Mouse (Mus musculus): ENCODE data around the gene Mafk. TPM values are rescaled to one million over a fixed set of nuclear protein-coding genes. Genes with fewer than 3 reads are reported as not detected.

Mafk gene
- polyA plus RNA-seq, 2 experiments from 2014 or later, result 10.4 to 16.7 TPM

- ATAC-seq, result no peak
These were observed 27.5 kb downstream of the Mafk start for GRCm38 (mm10) chr5:139818801-139819200.

DNA sequence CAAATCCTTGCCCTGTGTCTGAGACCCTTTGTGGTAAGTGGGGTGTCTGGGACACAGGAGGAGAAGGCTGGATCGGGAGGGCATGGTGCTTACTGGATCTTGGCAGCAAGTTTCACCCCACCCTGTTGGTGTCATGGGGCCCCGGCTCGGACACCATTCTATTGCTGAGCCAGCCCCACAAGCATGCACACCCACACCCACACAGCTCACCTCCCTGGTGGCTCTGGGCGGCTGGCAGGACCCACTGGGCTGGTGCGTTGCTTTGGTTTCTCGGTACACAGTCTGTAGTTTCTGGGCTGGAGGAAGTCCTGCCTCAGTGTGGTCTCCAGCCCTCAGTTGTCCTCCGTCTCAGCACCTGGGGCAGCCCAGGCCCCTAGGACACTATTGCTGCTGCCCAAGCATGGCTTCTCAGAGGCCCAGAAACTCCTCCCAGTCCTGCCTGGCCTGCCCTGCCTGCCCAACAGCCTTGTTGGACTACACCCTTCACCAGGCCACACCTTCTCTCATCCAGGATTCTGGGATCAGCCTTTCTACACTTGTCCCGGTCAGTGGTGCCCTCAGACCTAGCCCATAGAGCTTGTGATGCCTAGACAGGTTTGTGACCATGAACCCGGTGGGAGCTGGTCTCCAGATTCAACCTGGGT lies 28.3 kb downstream of the Mafk start, which contains the start of gene Tmem184a:
TSS of gene Tmem184a (minus strand) at position 380 of the 644 bp plus-strand sequence.
- no peak for ATAC-seq

- ATAC-seq, result no peak
These were observed 30.4 kb downstream of the Mafk start for GRCm38 (mm10) chr5:139821466-139822459.

GRCm38 (mm10) chr5:139824531-139824930 lies 33.2 kb downstream of the Mafk start:
- ATAC-seq, result no peak

GRCm38 (mm10) chr5:139825947-139826346 lies 34.6 kb downstream of the Mafk start:
- ATAC-seq, result no peak

GRCm38 (mm10) chr5:139826357-139827055 lies 35.2 kb downstream of the Mafk start, which contains the start of the genes Gm26938 and Psmg3:
Gene Gm26938, minus strand, starts transcription at chr5:139826407.
Gene Psmg3, minus strand, starts transcription at chr5:139826885.
- ATAC-seq, result peak; percentile 73

- ATAC-seq, result no peak
These were observed 36.3 kb downstream of the Mafk start for GRCm38 (mm10) chr5:139827593-139827992.

GRCm38 (mm10) chr5:139829384-139829783 lies 38.1 kb downstream of the Mafk start:
- ATAC-seq, result no peak

DNA sequence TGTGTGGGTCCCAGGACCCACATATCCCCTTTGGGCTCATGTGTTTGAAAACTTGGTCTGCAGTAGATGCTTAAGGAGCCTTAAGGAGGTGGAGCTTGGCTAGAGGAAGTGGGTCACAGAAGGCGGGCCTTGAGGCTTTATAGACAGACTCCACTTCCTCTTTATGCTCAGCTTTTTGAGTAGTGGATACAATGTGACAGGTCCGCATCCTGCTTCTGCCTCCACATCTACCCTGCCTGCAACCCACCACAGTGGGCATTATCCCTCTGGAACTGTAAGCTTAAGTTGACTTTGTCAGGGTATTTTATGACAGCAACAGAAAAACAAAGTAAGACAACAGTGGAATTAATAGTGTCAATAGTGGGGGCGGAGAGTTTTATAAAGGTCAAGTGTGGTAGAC lies 39.4 kb downstream of the Mafk start:
- ATAC-seq, result peak; percentile 77

DNA sequence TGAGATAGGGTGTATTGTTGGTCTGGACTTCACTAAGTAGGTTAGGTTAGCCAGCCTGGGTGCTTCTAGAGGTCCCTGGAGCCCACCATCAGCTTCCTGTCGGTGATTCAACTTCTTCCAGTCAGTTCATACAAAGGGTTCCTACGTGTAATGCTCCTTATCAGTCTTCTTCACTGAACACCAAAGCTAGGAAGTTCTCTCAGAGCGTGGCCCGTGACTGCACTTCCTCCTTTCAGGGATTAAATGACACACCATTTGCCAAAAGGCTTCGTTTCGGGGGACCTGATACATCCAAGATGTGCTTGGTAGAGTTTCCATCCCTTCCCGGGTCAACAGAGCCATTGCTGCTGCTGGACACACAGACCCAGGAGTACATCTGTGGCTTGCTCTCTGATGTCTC lies 40.8 kb downstream of the Mafk start:
- ATAC-seq, result no peak

DNA sequence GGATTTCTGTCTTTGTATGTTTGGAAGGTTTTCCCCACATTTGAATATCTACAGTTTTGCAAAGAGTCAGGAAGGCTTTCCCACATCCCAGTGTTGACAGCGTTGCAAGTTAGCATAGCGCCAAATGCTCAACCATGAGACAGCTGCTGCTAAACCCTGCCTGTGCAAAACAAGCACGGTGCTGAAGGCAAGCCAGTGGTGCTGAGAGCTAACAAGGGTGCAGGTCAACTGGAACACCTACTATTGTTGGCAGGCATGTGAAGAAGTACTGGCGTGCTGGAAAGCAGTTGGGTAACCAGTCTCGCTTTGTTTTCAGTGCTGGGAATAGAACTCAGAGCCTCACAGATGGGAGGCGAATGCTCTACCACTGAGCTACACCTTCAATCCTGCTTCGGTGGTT lies 44.4 kb downstream of the Mafk start:
- ATAC-seq, result no peak

DNA sequence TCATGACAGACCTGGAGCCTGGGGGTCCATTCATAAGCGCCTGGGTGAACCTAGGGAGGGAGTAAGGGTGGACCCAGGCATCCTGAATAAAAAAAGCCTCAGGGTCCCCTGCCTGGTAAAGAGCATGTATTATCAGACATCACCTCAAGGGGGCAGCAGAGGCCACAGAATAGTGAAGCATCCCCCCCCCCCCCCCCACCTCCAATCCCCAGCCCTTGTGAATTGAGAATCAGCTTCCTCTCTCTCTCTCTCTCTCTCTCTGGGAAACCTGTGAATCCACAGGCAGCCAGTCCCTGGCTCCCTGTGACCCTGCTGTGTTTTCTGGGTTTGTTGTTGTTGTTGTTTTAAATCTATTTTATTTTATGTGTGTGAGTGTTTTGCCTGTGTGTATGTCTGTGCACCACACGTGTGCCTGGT lies 47.2 kb downstream of the Mafk start:
- no peak for ATAC-seq

DNA sequence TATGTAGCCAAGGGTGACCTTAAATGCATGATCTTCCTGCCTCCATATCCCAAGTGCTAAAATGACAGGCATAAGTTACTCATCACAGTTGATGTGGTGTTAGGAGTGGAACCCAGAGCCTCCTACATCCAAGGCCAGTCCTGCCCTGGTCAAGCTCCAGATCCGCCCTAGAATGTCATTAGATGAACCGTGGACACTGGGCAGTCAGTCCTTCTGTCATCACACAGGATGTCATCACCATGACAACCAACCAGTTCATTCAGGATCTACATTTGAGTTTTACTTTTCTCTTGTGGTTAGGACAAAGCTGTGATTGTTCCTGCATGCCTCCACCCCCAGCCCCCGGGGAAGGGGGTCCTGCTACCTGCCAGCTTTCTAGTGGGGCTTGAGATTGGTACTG lies 47.8 kb downstream of the Mafk start:
- ATAC-seq, result no peak

GRCm38 (mm10) chr5:139849626-139850320 lies 58.5 kb downstream of the Mafk start:
- no peak for ATAC-seq

Other genes starting within 250 kb of the Mafk start
- gene Uncx, start 248.0 kb upstream of the Mafk start, polyA plus RNA-seq (2017; shearing (Covaris generic)), result not detected
- not detected for gene Micall2, start 55.2 kb upstream of the Mafk start, polyA plus RNA-seq (2017; shearing (Covaris generic))
- 10 to 100 TPM; 15.6 to 16.7 TPM for gene Ints1, start 15.8 kb upstream of the Mafk start, polyA plus RNA-seq (2017; shearing (Covaris generic))
- under 1 TPM in 1 of 2 experiments, not detected in 1; 0.24 TPM for gene Tmem184a, start 28.4 kb downstream of the Mafk start, polyA plus RNA-seq (2017; shearing (Covaris generic))
- gene Gm26938, start 34.9 kb downstream of the Mafk start, polyA plus RNA-seq (2017; shearing (Covaris generic)), result not detected
- 10 to 100 TPM; 46.1 to 52.5 TPM for gene Psmg3, start 35.4 kb downstream of the Mafk start, polyA plus RNA-seq (2017; shearing (Covaris generic))
- not detected for gene Elfn1, start 116.4 kb downstream of the Mafk start, polyA plus RNA-seq (2017; shearing (Covaris generic))